Mouse (Mus musculus): ENCODE data around the gene Gm20918.
"Not testable (repeated sequence)": the region's sequence is repeated elsewhere in the genome, so short reads cannot be mapped to it uniquely, and the experiment has no call there.

Gene Gm20918

GRCm38 (mm10) chrY:5043637-5044036 is at the start of gene Gm20918:
Gene Gm20918, plus strand, starts transcription at chrY:5043937.
- not testable (repeated sequence) for DNase-seq
